Mouse (Mus musculus) forebrain, embryonic 15.5 days (tissue): ENCODE data around the gene Thrb. TPM values are rescaled to one million over a fixed set of nuclear protein-coding genes. Genes with fewer than 3 reads are reported as not detected.

Source experiments
- ATAC-seq: fragments of 200-750 bp; cut with Nextera tagmentation; replicated peaks from 2 replicates; pipeline ENCODE4 v1.8.0; 2017; ENCODE audit warnings: mild to moderate bottlenecking, moderate TSS enrichment, moderate library complexity
- H3K27ac ChIP-seq: fragments of 300-500 bp; sonication (generic); replicated peaks from 2 replicates; pipeline ENCODE4 v1.5.1; 2015; ENCODE audit warnings: mild to moderate bottlenecking, inconsistent platforms
- H3K27me3 ChIP-seq: fragments of 300-500 bp; sonication (generic); 2 replicates; pipeline ENCODE4 v1.6.1; 2015; ENCODE audit warnings: inconsistent platforms
- H3K36me3 ChIP-seq: fragments of 300-500 bp; sonication (generic); 2 replicates; pipeline ENCODE4 v1.6.1; 2015; ENCODE audit warnings: mild to moderate bottlenecking, inconsistent platforms
- H3K4me1 ChIP-seq: fragments of 300-500 bp; sonication (generic); 2 replicates; pipeline ENCODE4 v1.6.1; 2015; ENCODE audit warnings: inconsistent platforms
- H3K4me2 ChIP-seq: fragments of 300-500 bp; sonication (generic); replicated peaks from 2 replicates; pipeline ENCODE4 v1.6.1; 2015; ENCODE audit warnings: mild to moderate bottlenecking, inconsistent platforms
- H3K4me3 ChIP-seq: fragments of 300-500 bp; sonication (generic); 2 replicates; pipeline ENCODE4 v1.5.1; 2015; ENCODE audit warnings: mild to moderate bottlenecking, inconsistent platforms
- H3K9ac ChIP-seq: fragments of 300-500 bp; sonication (generic); replicated peaks from 2 replicates; pipeline ENCODE4 v1.6.1; 2015; ENCODE audit warnings: mild to moderate bottlenecking, inconsistent platforms
- H3K9me3 ChIP-seq: fragments of 300-500 bp; sonication (generic); 2 replicates; pipeline ENCODE4 v1.6.1; 2016; ENCODE audit warnings: inconsistent platforms
- WGBS: fragments of 180-500 bp; shearing (Covaris S2); methylation state at CpG from one replicate; pipeline ENCODE4 v1.1.7; 2015; ENCODE audit warnings: mixed read lengths; 5-methylcytosine and 5-hydroxymethylcytosine counted together
- polyA plus RNA-seq: library from polyadenylated mRNA; unstranded; fragments of >200 nt; fragmentation: Nextera tagmentation; extraction: Ambion mirVana; gene quantifications from 2 replicates; pipeline ENCODE4 v1.2.1, GENCODE M21; 2015

Gene Thrb
- polyA plus RNA-seq, 1 experiment from 2014 or later = 1.6 TPM

DNA sequence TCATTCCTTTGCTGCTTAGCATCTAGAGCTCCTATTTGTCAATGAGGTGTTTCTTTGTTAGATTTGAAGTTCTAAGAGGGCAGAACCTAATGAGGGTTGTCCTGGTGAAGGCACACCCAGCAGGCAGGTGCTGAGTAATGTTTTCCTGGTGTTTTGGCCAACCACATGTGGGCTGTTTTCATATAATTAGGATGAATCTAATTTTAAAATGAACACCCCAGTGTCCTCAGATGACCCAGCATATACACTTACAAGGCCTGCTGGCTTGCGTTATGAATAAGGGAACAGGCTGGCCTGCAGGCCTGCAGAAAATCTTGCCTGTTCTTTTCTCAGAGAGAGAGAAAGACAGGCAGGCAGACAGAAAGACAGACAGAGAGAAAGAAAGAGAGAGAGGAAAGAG lies 14.3 kb downstream of the Thrb start:
- 76% methylated on average over 1 of the region's 1 CpGs for WGBS
- H3K4me1 ChIP-seq = no peaks in the 10 kb centered on the region
- H3K4me2 ChIP-seq = no peak overlapping the region
- no peaks in the 10 kb centered on the region for H3K27me3 ChIP-seq
- no peak for ATAC-seq
- no peak overlapping the region for H3K9ac ChIP-seq
- no peaks in the 10 kb centered on the region for H3K36me3 ChIP-seq
- no peaks in the 10 kb centered on the region for H3K9me3 ChIP-seq
- H3K4me3 ChIP-seq = no peak overlapping the region
- H3K27ac ChIP-seq = no peak overlapping the region

DNA sequence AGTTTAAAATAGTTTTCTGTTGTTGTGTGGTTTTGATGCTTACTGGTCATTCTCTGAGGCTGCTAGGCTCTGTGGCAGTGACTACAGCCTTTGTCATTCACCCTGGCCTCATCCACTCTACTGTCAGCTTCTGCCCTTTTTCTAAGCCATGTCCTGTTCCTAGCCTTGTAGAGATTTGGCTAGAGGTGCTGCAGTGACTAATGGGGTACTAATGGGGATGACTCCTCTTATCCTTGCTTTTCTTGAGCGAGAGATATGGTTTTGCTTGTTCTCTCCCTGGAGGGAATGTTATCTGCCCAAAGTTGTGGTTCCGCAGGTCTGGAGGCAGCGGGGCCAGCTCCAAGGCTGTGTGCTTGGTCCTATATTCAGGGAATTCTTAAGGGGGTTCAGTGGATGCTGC lies 15.2 kb downstream of the Thrb start:
- ATAC-seq = no peak
- WGBS = 96% methylated on average over 3 of the region's 3 CpGs

DNA sequence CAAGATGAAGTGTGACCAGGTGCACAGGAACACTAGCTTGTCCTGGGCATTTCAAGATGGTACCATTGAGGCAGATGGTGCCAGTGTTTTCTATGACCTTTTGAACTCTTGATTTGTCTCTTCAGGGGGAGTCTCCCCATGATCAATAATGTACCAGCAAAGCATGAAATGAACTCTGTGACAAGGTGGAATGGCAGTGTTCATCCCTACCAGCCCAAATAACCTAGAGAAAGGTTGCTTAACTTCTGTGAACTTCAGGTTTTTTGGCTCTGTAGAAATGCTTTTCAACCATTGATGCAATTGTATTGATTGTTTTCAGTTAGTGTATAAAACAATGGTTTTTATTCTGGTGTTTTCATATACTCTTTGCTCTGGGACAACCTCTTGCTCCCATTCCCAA lies 21.4 kb downstream of the Thrb start:
- Histone ChIP-seq H3K4me2 (no peak overlapping the region), H3K9me3 (no peaks in the 10 kb centered on the region), H3K4me1 (no peaks in the 10 kb centered on the region)

More for the DNA sequence above, 15.2 kb downstream of the Thrb start:
- no peak overlapping the region for H3K4me3 ChIP-seq
- no peaks in the 10 kb centered on the region for H3K4me1 ChIP-seq
- no peak overlapping the region for H3K9ac ChIP-seq
- no peak overlapping the region for H3K27ac ChIP-seq
- H3K27me3 ChIP-seq = no peaks in the 10 kb centered on the region
- H3K9me3 ChIP-seq = no peaks in the 10 kb centered on the region
- H3K4me2 ChIP-seq = no peak overlapping the region
- H3K36me3 ChIP-seq = no peaks in the 10 kb centered on the region

DNA sequence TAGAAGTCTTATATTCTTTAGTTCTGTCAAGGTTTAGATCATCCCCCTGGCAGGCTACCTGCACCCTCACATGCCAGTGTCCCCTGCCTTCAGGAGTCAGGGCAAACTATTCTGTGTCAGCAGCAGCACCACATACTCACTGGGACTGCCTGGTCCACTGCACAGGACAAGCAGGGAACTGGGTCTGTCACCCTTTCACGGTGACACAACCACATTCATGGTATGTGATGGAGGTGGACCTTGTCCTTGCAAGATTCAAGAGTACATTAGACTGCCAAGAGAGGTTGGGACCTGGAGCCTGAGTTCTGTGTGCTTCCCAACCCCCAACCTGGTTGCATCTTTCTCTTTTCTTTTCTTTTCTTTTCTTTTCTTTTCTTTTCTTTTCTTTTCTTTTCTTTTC lies 24.8 kb downstream of the Thrb start:
- ATAC-seq = no peak
- Histone ChIP-seq H3K9ac (no peak overlapping the region), H3K36me3 (no peaks in the 10 kb centered on the region), H3K27ac (no peak overlapping the region), H3K4me3 (no peak overlapping the region), H3K27me3 (no peaks in the 10 kb centered on the region), H3K4me2 (no peak overlapping the region), H3K9me3 (no peaks in the 10 kb centered on the region), H3K4me1 (no peaks in the 10 kb centered on the region)
- 88% methylated on average over 1 of the region's 1 CpGs for WGBS

More for the DNA sequence above, 21.4 kb downstream of the Thrb start:
- no peaks in the 10 kb centered on the region for H3K27me3 ChIP-seq
- H3K9ac ChIP-seq = no peak overlapping the region
- no peak overlapping the region for H3K27ac ChIP-seq
- ATAC-seq = no peak
- H3K4me3 ChIP-seq = no peak overlapping the region
- H3K36me3 ChIP-seq = no peaks in the 10 kb centered on the region

DNA sequence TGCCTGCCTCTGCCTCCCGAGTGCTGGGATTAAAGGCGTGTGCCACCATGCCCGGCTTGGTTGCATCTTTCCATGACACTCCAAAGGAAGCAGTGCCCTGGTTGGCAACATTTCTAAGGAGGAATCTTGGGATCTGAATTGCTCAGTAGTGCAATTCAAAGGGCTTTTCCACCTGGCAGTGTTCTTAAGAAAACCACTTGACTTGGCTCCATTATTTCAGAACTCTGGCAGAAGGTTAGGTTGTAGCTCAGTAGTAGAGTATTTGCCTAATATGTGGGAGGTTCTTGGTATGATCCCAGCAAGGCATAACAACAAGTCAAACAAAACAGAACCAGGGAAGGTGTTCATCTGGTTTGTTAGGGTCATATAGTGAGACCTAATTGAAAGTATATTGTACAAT lies 25.4 kb downstream of the Thrb start:
- H3K4me3 ChIP-seq = no peak overlapping the region
- H3K4me1 ChIP-seq = no peaks in the 10 kb centered on the region
- H3K27ac ChIP-seq = no peak overlapping the region
- ATAC-seq = no peak
- H3K36me3 ChIP-seq = no peaks in the 10 kb centered on the region
- WGBS = 95% methylated on average over 3 of the region's 3 CpGs
- H3K27me3 ChIP-seq = no peaks in the 10 kb centered on the region
- no peak overlapping the region for H3K4me2 ChIP-seq
- no peaks in the 10 kb centered on the region for H3K9me3 ChIP-seq
- H3K9ac ChIP-seq = no peak overlapping the region

DNA sequence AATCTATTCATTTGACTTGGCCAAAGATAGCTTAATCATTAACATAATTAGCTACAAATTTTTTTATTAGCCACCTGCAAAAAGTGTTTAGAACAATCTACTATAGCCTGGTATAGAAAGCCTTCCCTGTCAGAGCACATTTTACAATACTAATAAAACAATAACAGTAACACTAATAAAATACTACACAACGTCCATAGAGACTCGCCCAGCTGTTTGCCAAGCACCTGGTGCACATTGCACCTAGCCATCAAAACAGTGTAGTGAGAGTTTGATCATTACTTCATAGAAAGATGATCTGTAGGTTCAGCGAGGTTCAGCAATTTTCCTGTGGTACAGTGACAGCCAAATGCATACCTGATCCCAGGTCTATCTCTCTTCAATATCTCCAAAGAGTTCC lies 26.9 kb downstream of the Thrb start:
- Histone ChIP-seq H3K9ac (no peak overlapping the region), H3K36me3 (no peaks in the 10 kb centered on the region), H3K9me3 (no peaks in the 10 kb centered on the region), H3K4me2 (no peak overlapping the region), H3K27me3 (no peaks in the 10 kb centered on the region), H3K27ac (no peak overlapping the region), H3K4me1 (no peaks in the 10 kb centered on the region), H3K4me3 (no peak overlapping the region)
- no peak for ATAC-seq
- WGBS = 89% methylated on average over 3 of the region's 3 CpGs

DNA sequence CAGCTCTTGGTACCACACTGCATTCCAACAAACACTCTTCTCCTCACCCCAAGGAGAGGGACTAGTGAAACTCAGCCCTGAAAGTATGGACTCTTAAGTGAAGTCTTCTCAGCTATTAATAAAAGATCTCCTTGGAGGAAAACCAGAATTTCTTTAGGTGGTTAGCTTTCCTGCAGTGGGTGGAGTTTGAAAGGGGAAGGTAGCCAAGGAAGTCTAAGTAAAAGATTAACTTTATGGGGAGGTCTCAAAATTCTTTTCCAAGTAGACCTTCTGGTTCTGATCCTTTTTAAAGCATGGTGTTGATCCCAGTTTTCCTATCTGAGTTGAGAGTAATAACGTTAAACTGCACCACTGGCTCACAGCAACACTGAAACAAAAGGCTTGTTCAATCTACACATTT lies 31.2 kb downstream of the Thrb start:
- H3K9ac ChIP-seq = no peak overlapping the region
- H3K36me3 ChIP-seq = no peaks in the 10 kb centered on the region
- H3K27me3 ChIP-seq = no peaks in the 10 kb centered on the region
- ATAC-seq = no peak
- no peaks in the 10 kb centered on the region for H3K9me3 ChIP-seq
- H3K4me1 ChIP-seq = no peaks in the 10 kb centered on the region
- H3K4me3 ChIP-seq = no peak overlapping the region
- H3K4me2 ChIP-seq = no peak overlapping the region
- H3K27ac ChIP-seq = no peak overlapping the region
- WGBS = 76% methylated on average over 1 of the region's 1 CpGs

DNA sequence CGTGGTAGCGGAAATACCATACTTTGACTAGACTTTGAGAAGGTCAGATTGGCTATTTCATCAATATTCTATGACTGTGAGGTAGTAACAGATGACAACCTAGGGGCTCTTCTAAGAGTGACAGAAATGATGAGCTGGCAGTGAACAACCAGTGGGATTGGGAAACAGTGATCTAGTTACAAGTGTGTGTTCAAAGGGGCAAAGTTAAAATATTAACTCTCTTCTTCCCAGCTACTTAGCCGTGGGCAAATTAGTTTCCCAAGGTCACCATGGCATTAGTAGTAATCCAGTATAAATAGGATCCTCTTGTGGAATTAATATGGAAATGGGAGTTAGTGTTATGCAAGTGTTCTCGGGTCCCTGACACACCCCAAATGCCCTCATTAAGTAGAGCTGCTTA lies 35.5 kb downstream of the Thrb start:
- H3K4me1 ChIP-seq = no peaks in the 10 kb centered on the region
- H3K36me3 ChIP-seq = no peaks in the 10 kb centered on the region
- H3K27me3 ChIP-seq = no peaks in the 10 kb centered on the region
- ATAC-seq = no peak
- no peak overlapping the region for H3K9ac ChIP-seq
- H3K4me3 ChIP-seq = no peak overlapping the region
- no peak overlapping the region for H3K27ac ChIP-seq
- H3K9me3 ChIP-seq = no peaks in the 10 kb centered on the region
- 84% methylated on average over 4 of the region's 4 CpGs for WGBS
- H3K4me2 ChIP-seq = no peak overlapping the region

DNA sequence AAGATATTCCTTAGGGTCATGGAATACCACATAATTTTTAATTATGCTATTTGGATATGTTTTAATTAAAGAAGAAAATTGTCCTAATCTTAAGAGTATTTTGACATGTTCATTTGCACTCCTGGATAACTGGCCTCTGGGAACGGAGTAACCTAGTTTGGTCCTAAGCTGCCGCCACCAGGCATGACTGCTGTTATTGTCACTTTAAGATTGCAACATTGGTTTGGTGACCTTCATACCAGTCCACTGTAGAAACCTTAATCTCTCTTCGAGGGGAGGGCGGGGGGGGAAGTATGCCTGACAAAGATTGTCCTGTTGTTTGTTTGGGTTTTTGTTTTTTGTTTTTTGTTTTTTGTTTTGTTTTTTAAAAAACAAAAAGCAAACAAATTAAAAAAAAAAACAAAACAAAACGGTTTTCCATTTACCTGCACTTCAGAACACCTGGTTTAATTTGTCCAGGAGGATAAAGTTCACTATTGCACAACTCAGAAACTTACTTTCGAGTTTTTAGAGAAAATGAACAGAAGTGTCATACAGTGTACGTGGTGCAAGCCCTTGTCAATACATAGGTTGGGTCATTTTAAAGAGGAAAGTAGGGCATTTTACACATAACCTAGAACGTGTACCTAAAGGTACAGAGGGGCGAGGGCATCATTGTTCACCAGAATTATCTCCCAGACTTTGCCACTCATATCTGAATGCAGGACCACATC lies 38.0 kb downstream of the Thrb start:
- Histone ChIP-seq H3K9me3 (no peaks in the 10 kb centered on the region), H3K27ac (no peak overlapping the region), H3K4me1 (no peaks in the 10 kb centered on the region), H3K4me3 (no peak overlapping the region), H3K9ac (no peak overlapping the region), H3K4me2 (no peak overlapping the region), H3K36me3 (no peaks in the 10 kb centered on the region), H3K27me3 (no peaks in the 10 kb centered on the region)
- 88% methylated on average over 9 of the region's 9 CpGs for WGBS
- ATAC-seq = no peak

DNA sequence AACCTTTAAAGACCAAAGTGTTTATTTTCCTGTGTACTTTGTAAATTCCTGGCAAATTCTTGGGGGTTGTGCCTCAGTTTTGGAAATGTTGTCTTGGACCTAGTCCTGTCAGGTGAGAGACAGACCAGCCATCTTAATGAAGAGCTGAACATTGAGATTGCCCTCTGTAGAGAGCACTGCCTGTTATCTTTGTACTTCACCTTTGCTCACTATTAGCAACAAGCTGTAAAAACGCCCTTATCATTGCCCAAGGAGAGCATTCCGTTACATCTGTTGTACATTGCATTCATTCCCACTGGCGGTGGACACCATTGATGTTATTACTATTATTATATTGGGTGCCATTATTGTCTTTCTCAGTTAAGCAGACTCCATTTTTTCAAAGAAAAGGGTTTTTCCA lies 40.2 kb downstream of the Thrb start:
- H3K4me2 ChIP-seq = no peak overlapping the region

DNA sequence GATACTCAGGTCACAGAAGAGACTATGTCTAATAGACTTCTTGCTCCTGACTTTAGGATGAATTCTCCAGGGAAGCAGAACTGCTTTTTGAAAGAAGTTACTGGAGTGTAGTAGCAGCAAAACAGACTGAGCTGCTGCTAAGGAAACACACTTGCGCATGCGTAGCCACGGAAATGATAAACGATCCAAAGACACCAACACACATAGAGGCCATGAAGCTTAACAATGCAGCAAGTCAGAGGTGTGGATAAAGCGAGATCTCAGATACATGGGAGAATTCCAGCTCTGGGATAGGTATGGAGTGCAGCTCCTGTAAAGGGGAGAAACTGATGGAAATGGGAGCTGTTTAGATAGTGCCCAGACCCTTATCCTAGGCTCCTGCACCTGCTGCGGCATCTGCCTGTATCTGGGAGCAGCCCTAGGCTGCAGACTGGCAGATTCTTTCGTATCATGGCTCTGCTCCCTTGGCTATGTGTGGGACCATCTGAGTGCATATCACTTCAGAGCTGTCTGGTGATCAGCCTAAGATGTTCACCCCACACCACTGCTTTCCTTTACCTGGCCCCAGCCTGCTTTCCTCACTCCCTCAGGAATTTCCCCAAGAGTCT lies 53.3 kb downstream of the Thrb start:
- no peak overlapping the region for H3K27ac ChIP-seq
- H3K9ac ChIP-seq = no peak overlapping the region
- no peaks in the 10 kb centered on the region for H3K36me3 ChIP-seq
- 85% methylated on average over 7 of the region's 7 CpGs for WGBS
- H3K4me3 ChIP-seq = no peak overlapping the region
- H3K27me3 ChIP-seq = no peaks in the 10 kb centered on the region
- peak; percentile 57; the same call in 1 of the 2 replicates for ATAC-seq
- H3K4me2 ChIP-seq = no peak overlapping the region
- no peaks in the 10 kb centered on the region for H3K4me1 ChIP-seq
- H3K9me3 ChIP-seq = no peaks in the 10 kb centered on the region; the same call in 1 of the 2 replicates

More for the DNA sequence above, 40.2 kb downstream of the Thrb start:
- Histone ChIP-seq H3K9me3 (no peaks in the 10 kb centered on the region), H3K27ac (no peak overlapping the region), H3K27me3 (no peaks in the 10 kb centered on the region), H3K9ac (no peak overlapping the region), H3K4me3 (no peak overlapping the region), H3K36me3 (no peaks in the 10 kb centered on the region), H3K4me1 (no peaks in the 10 kb centered on the region)
- no peak for ATAC-seq
- 88% methylated on average over 3 of the region's 3 CpGs for WGBS

DNA sequence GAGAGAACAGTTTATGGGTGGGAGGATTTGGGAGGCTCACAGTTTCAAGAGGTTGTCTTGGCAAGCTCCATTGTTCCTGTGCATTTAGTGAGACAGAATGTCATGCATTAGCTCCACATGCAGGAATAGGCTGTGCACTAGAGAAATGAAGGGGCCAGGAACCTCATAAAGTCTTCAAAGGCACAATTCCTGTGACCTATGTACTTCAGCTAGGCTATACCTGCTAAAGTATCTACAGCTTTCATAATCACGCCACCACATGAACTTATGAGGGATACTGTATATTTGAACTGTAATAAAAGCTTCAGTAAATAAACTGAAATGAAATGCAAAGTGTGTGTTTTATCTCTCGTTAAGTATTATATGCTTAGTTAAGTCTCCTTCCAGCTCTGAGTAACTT lies 59.4 kb downstream of the Thrb start:
- peaks cover 14% of the 10 kb centered on the region for H3K4me1 ChIP-seq
- H3K4me2 ChIP-seq = no peak overlapping the region
- no peaks in the 10 kb centered on the region for H3K27me3 ChIP-seq
- ATAC-seq = no peak
- H3K4me3 ChIP-seq = no peak overlapping the region
- H3K9ac ChIP-seq = no peak overlapping the region
- H3K27ac ChIP-seq = no peak overlapping the region
- H3K36me3 ChIP-seq = no peaks in the 10 kb centered on the region
- WGBS = 78% methylated on average over 2 of the region's 2 CpGs
- no peaks in the 10 kb centered on the region; the same call in 1 of the 2 replicates for H3K9me3 ChIP-seq
